Mouse (Mus musculus) adrenal gland, adult 2 months (tissue): ENCODE data around the gene Lrrc47. TPM values are rescaled to one million over a fixed set of nuclear protein-coding genes. Genes with fewer than 3 reads are reported as not detected.

Experiments used
- DNase-seq: peaks from one replicate; pipeline ENCODE4 v3.0.0; 2021
- long read RNA-seq: library from polyadenylated mRNA; stranded (forward); transcript quantifications from one replicate; pipeline ENCODE4 v2.0.0, GENCODE M21; 2021
- polyA plus RNA-seq: library from polyadenylated mRNA; depleted of rRNA; stranded (reverse); fragments of >200 nt; gene quantifications from 2 replicates; pipeline ENCODE4 v1.2.3, GENCODE M21; 2012; rRNA removed
- total RNA-seq, 2 experiments: library from RNA; stranded (reverse); gene quantifications; 2 replicates each; pipeline ENCODE4 v1.2.3; 2021

The Lrrc47 gene
- total RNA-seq (10 to 100 TPM; 39.7 to 53.8 TPM), polyA plus RNA-seq (75.9 and 89.1 TPM in 2 replicates)
- long read RNA-seq, transcript Lrrc47-205 (7 exons, 3,468 nt) = major isoform, 28 of 67 reads
- long read RNA-seq, partial matches to known transcripts = 2 of 67 reads
- long read RNA-seq, other reads (novel, unspliced or antisense) = 37 of 67 reads

- peak; percentile 90 for DNase-seq
These were observed at the start of gene Lrrc47 for GRCm38 (mm10) chr4:154011646-154012089. Gene Lrrc47, plus strand, starts transcription at chr4:154011731.

DNA sequence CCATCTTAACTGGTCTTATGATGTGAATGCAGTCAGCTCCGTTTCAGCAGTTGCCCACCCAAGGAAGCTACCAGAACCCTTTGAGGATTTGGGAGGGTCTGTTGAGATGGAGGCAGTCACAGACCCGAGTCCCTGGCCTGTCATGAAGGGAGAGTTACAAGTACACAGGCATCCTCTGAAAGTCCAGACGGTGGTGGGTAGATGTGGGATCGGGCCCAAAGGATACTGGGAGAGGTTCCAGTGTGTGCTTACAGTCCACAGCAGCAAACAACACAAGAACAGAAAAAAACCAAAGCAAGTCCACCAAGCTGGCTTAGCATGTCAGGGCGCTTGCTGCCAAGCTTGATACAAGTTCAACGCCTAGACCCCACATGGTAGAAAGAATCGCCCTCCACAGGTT lies 48.9 kb upstream of the Lrrc47 start:
- no peak for DNase-seq

- no peak for DNase-seq
These were observed 44.9 kb upstream of the Lrrc47 start for GRCm38 (mm10) chr4:153966651-153967050.

GRCm38 (mm10) chr4:153967556-153967955 lies 44.0 kb upstream of the Lrrc47 start:
- no peak for DNase-seq

DNA sequence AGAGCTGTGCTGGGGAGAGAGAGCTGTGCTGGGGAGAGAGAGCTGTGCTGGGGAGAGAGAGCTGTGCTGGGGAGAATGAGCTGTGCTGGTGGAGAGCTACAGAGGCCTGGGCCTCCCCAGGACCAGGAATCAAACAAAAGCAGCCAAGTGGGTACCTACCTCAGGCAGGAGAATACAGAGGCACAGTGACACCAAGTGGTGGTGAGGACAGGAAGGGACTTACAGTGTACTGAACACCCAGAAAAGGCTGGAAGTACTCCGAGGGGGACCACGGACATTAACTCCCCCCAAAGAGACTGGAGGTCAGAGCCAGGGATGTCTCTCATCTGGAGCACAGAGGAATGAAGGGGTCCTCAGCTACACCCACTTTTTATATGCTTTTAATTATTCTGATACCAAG lies 43.5 kb upstream of the Lrrc47 start:
- no peak for DNase-seq

DNA sequence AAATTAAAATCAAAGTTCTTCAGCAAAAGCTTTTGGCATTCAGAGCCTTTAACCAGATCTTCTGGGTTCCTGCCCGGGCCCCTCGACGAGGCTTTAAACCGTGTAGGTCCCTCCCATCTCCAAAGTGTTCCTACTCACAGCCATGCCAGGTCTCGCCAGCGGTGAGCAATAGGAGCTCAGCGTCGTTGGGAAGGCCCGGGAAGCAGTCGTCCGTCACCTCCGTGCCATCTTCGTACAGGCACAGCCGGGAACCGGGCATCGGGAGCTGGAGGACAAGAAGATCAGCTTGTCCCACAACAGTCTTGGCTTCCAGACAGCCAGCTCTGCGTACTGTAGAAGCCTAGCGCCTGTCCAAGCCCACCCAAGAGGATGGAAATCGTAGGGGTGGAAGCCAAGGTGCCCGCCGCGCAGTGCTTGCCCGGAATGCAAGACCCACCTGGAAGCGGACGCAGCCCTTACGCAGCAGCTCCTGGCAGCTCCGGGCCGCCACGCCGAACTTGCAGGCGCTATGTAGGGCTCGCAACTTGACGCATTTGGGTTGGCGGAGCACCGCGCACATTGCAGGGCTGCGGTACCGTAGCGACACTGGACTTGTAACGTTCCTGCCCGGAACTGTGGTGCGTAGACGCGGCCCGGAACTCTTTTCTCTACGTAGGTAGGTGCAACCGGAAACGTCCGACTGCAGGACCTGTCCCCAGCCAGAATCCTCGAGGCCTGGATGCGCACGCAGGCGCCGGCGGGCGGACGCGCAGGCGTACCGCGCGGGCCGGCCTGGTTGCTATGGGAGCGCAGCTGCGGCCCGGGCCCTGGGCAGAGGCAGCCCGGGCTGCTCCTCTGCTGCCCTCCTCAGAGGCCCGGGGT lies 36.9 kb upstream of the Lrrc47 start, which contains the start of the genes Dffb and Cep104:
Dffb (minus strand) TSS at position 696 of the 861 bp plus-strand sequence.
Cep104 (plus strand) TSS at position 764 of the 861 bp plus-strand sequence.
- peak; percentile 96 for DNase-seq

- DNase-seq = no peak
These were observed 36.3 kb upstream of the Lrrc47 start for GRCm38 (mm10) chr4:153975292-153975662.

DNA sequence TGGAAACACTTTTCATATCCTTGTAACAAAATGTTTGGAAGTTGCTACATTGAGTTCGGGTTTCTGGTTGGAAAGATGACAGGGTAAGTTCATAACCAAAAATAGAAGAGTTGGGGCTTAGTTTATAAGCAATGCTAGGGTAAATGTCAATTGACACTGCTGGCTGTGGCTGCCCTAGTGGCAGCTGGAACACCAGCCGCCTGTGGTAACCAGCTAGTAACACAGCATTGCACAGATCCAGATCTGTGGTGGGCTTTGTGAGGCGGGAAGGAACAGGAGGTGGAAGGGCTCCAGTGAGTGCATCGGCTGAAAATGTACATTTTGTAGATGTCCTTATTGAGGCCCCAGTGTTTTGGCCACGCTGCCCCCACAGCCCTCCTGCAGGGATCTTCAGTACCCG lies 35.8 kb upstream of the Lrrc47 start:
- DNase-seq = no peak

DNA sequence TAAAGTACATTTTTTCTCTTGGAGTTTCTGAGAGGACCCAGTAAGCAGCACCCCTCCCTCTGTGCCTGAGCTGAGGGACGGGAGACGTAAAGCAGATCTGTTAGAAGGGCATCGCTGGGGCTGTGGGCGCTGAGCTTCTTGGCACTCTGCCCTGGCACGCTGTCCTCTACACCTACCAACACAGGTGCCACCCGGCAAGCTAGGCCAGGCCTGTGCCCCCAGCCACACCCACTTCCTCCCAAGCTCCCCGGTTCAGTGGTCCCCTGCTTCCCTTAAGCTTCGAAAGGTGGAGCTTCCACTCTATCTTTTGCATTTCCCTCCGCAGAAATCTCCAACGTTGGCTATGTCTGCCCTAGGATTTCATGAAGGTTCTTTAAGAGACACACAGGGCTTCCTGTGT lies 32.3 kb upstream of the Lrrc47 start:
- DNase-seq = no peak

GRCm38 (mm10) chr4:153980470-153980869 lies 31.1 kb upstream of the Lrrc47 start:
- no peak for DNase-seq

- no peak for DNase-seq
These were observed 18.8 kb upstream of the Lrrc47 start for GRCm38 (mm10) chr4:153992715-153993114.

GRCm38 (mm10) chr4:153993505-153993904 lies 18.0 kb upstream of the Lrrc47 start:
- DNase-seq = peak; percentile 54

DNA sequence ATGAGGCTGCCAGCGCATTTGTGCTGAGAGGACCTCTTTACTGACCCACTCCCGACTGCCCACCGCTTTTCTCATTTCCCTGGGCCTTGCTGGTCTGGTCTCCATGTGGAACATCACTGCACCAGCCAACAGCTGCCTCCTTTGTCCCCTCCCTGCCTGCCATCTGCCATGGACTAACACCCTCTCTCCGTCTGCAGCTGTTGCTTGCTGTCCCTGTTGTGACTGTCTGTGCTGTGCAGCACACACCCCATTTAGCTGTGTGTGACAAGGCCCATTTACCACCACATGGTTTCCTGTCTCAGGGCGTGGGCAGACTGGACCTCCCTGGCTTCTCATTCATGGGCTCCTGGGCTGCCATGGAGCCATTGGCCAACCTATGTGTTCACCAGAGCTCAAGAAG lies 6.0 kb upstream of the Lrrc47 start:
- no peak for DNase-seq

- no peak for DNase-seq
These were observed 5.3 kb upstream of the Lrrc47 start for GRCm38 (mm10) chr4:154006264-154006663.

DNA sequence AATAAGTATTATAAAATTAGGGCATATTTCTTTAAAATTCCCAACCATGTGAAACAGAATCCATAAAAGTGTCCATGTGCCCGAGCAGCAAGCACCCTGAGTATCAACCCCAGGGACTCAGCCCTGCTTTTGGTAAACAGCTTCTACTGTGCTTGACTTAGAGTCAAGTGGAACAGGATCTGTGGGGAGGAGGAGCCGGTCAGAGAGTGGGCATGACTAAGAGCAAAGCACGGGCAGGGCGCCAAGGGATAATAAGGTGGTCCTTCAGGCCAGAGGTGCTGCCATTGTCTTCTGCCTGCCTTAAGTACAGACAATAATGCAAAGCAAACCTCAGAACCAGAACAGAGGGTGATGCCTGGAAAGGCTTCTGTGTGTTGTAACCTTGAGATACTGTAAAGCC lies 3.8 kb upstream of the Lrrc47 start:
- no peak for DNase-seq

- DNase-seq = no peak
These were observed 455 bp upstream of the Lrrc47 start for GRCm38 (mm10) chr4:154010907-154011645.

- peak; percentile 48 for DNase-seq
These were observed 776 bp downstream of the Lrrc47 start for GRCm38 (mm10) chr4:154012132-154012882.

GRCm38 (mm10) chr4:154015476-154015875 lies 3.9 kb downstream of the Lrrc47 start:
- no peak for DNase-seq

GRCm38 (mm10) chr4:154019571-154019970 lies 8.0 kb downstream of the Lrrc47 start:
- peak; percentile 55 for DNase-seq

DNA sequence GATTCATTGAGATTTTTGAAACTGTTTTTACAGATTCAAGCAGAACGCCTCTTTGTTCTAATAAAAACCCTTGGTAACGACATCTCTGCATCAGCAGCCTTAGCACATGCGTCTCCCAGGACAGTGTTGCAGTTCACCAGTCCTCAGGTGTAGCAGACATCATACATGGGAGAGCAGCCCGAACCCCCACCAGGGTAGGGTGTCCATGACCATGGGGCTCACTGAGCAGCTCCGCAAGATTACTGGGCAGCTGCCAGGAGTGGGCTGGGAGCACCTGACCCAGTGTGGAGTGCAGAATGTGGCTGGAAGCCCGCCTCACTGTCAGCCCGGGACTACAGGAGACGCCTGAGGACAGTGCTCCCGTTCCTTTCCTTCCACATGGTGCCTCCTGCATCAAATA lies 9.9 kb downstream of the Lrrc47 start:
- no peak for DNase-seq

DNA sequence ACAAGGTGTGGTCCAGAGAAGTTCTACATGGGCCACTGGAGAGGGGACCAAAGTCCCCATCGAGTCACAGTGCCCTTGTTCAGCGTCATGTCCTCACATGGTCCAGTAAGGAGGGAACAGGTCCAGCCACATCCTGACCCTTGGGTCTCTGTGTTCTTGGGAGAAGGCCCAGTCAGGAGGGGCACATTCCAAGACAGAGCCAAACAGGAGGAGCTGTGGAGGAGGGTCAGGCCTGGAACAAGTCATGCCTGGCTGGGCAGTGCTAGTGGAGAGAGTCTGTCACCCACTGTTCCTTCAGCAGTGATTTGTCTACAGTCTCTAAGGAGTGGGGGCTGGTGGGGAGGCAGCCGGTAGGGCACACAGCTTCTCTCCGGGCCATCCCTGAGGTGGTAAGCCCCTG lies 10.9 kb downstream of the Lrrc47 start:
- DNase-seq = peak; percentile 48

DNA sequence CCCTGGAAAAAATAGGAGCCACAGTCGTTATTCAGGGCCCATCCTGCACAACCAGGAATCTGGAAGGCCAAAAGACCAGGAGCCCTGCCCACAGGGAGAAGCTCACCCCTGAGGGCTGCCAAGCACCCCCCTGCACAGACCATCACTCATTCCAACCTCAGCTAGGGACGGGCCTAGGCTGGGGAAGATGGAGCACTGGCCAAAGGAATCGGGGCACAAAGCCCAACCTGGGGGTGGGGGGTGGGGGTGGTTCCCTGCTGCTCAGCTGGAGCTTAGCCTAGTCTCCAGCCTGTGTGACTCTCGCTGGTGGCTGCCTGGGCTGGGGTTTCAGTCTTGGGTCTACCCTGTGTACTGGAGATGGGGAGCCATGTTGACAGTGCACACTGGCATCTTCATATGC lies 11.3 kb downstream of the Lrrc47 start:
- no peak for DNase-seq
